Mouse (Mus musculus) liver, adult 2 months (tissue): ENCODE results near the gene Ece2.

Source experiments
- CTCF ChIP-seq: fragments of 200-500 bp; IDR thresholded peaks from 2 replicates; pipeline ENCODE4 v1.5.1; 2011; ENCODE audit warnings: low read depth, low read length, control low read depth
- POLR2A ChIP-seq: fragments of 200-500 bp; IDR thresholded peaks from 2 replicates; pipeline ENCODE4 v1.6.1; 2011; ENCODE audit warnings: low read length, control low read depth; ENCODE audit not compliant: insufficient read depth; ENCODE audit errors: extremely low read depth

- TF ChIP-seq POLR2A (no peak), CTCF (no peak)
These were observed 62.8 kb downstream of the Ece2 start for GRCm38 (mm10) chr16:20692241-20692965.
